Mouse (Mus musculus) subcutaneous adipose tissue, adult 2 months (tissue): ENCODE measurements around the gene Gm3402. TPM values are rescaled to one million over a fixed set of nuclear protein-coding genes. Genes with fewer than 3 reads are reported as not detected.

Experiments
- polyA plus RNA-seq: library from polyadenylated mRNA; depleted of rRNA; stranded (reverse); fragments of >200 nt; gene quantifications from 2 replicates; pipeline ENCODE4 v1.2.3, GENCODE M21; 2012; ENCODE audit warnings: low replicate concordance; rRNA removed

Gm3402 gene
- not detected in 2 replicates for polyA plus RNA-seq

DNA sequence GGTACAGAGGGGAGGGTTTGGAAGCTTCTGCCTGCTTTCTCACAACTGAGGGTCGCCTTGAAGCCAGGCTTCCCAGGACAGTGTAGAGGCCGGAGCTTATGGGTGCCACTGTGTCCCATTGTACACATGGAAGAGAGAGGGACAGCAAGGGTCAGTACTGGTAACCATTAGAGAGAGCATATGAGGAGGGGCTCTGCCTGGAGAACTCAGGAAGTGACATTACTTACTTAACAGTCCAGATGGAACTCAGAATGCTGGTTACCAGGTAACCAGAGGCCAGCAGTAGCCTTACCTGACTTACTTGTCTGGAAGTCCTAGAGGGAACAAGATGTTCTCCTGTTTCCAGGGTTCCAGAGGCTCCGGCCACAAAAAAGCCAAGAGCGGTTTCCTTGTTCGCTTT, at the start of gene Gm3402:
Gene Gm3402 (plus strand): TSS at position 301 of the 400 bp plus-strand sequence.

DNA sequence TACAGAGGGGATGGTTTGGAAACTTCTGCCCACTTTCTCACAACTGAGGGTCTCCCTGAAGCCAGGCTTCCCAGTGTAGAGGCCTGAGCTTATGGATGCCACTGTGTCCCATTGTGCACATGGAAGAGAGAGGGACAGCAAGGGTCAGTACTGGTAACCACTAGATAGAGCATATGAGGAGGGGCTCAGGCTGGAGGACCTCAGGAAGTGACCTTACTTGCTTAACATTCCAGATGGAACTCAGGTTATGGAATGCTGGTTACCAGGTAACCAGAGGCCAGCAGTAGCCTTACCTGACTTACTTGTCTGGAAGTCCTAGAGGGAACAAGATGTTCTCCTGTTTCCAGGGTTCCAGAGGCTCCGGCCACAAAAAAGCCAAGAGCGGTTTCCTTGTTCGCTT, 32.3 kb upstream of the Gm3402 start, which contains the start of gene Gm6408:
Gene Gm6408 (plus strand): TSS at position 301 of the 400 bp plus-strand sequence.

DNA sequence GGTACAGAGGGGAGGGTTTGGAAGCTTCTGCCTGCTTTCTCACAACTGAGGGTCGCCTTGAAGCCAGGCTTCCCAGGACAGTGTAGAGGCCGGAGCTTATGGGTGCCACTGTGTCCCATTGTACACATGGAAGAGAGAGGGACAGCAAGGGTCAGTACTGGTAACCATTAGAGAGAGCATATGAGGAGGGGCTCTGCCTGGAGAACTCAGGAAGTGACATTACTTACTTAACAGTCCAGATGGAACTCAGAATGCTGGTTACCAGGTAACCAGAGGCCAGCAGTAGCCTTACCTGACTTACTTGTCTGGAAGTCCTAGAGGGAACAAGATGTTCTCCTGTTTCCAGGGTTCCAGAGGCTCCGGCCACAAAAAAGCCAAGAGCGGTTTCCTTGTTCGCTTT, 22.9 kb upstream of the Gm3402 start, which contains the start of gene Gm6370:
Gene Gm6370 (plus strand): TSS at position 301 of the 400 bp plus-strand sequence.

DNA sequence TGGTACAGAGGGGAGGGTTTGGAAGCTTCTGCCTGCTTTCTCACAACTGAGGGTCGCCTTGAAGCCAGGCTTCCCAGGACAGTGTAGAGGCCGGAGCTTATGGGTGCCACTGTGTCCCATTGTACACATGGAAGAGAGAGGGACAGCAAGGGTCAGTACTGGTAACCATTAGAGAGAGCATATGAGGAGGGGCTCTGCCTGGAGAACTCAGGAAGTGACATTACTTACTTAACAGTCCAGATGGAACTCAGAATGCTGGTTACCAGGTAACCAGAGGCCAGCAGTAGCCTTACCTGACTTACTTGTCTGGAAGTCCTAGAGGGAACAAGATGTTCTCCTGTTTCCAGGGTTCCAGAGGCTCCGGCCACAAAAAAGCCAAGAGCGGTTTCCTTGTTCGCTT, 11.8 kb upstream of the Gm3402 start, which contains the start of gene 4930449I24Rik:
Gene 4930449I24Rik (plus strand): TSS at position 301 of the 400 bp plus-strand sequence.

DNA sequence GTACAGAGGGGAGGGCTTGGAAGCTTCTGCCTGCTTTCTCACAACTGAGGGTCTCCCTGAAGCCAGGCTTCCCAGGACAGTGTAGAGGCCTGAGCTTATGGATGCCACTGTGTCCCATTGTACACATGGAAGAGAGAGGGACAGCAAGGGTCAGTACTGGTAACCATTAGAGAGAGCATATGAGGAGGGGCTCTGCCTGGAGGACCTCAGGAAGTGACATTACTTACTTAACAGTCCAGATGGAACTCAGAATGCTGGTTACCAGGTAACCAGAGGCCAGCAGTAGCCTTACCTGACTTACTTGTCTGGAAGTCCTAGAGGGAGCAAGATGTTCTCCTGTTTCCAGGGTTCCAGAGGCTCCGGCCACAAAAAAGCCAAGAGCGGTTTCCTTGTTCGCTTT, 11.6 kb downstream of the Gm3402 start, which contains the start of gene Gm3404:
Gene Gm3404 (plus strand): TSS at position 301 of the 400 bp plus-strand sequence.

DNA sequence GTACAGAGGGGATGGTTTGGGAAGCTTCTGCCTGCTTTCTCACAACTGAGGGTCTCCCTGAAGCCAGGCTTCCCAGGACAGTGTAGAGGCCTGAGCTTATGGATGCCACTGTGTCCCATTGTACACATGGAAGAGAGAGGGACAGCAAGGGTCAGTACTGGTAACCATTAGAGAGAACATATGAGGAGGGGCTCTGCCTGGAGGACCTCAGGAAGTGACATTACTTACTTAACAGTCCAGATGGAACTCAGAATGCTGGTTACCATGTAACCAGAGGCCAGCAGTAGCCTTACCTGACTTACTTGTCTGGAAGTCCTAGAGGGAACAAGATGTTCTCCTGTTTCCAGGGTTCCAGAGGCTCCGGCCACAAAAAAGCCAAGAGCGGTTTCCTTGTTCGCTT, 23.4 kb downstream of the Gm3402 start, which contains the start of gene Gm3409:
Gene Gm3409 (plus strand): TSS at position 301 of the 400 bp plus-strand sequence.

DNA sequence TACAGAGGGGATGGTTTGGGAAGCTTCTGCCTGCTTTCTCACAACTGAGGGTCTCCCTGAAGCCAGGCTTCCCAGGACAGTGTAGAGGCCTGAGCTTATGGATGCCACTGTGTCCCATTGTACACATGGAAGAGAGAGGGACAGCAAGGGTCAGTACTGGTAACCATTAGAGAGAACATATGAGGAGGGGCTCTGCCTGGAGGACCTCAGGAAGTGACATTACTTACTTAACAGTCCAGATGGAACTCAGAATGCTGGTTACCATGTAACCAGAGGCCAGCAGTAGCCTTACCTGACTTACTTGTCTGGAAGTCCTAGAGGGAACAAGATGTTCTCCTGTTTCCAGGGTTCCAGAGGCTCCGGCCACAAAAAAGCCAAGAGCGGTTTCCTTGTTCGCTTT, 41.9 kb downstream of the Gm3402 start, which contains the start of gene Gm3415:
Gene Gm3415 (plus strand): TSS at position 301 of the 400 bp plus-strand sequence.

Other genes with a start within 250 kb of the Gm3402 start
- gene Wasf3, start 129.1 kb upstream of the Gm3402 start, polyA plus RNA-seq = 1.1 and 11.8 TPM in 2 replicates
- not detected in 2 replicates for gene Gm6408, start 32.2 kb upstream of the Gm3402 start, polyA plus RNA-seq
- not detected in 2 replicates for gene Gm6370, start 22.8 kb upstream of the Gm3402 start, polyA plus RNA-seq
- not detected in 2 replicates for gene 4930449I24Rik, start 11.7 kb upstream of the Gm3402 start, polyA plus RNA-seq
- not detected in 2 replicates for gene Gm3404, start 11.7 kb downstream of the Gm3402 start, polyA plus RNA-seq
- gene Gm3409, start 23.5 kb downstream of the Gm3402 start, polyA plus RNA-seq = not detected in 2 replicates
- not detected in 2 replicates for gene Gm3415, start 42.0 kb downstream of the Gm3402 start, polyA plus RNA-seq
- 0.67 TPM in 1 of 2 replicates, not detected in the other for gene Gpr12, start 71.1 kb downstream of the Gm3402 start, polyA plus RNA-seq